Mouse (Mus musculus): Measurements from ENCODE around the gene Slc25a20.
A peak's percentile ranks its signal among the peaks of the same experiment; 100 is the strongest.

Slc25a20 gene

DNA sequence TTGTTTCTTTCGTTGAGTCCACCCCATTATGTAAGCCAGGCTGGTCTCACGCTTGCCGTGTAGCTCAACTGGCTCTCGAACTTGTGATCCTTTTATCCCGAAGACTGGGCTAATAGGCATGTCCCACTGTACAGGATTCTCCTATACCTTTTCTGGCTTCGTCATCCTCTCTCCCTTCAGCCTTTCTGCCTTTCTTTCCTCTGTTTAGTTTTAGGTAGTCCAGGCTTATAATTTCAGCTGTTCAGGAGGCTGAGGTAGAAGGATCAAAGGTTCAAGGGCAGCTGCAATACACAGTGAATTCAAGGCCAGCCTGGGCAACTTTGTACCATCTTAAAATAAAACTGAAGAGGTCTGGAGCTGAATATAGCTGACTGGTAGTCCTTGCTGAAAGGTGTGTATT is 25.3 kb downstream of the Slc25a20 start:
- no peak for DNase-seq (ENCODE audit: low spot score in 2 of 2)

DNA sequence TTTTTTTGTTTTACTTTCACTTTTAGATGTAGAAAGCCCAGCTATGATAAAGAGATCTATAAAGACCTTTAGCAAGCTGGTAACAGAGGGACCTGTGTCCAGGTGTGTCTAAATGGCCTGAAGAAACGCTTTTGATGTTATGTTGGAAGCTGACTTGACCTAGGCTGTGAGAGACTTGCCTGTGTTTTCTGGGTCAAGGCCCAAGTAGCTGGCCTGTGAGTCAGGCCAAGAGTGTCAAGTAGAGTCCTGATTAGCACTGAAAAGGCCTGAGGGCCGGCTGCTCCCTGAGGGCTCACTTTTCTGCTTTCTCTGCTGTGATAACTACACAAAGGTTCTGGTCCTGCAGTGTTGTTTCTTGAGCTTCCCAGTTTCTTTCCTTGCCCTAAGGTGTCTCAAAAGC is 25.8 kb downstream of the Slc25a20 start:
- DNase-seq (ENCODE audit: low spot score in 2 of 2), result no peak

DNA sequence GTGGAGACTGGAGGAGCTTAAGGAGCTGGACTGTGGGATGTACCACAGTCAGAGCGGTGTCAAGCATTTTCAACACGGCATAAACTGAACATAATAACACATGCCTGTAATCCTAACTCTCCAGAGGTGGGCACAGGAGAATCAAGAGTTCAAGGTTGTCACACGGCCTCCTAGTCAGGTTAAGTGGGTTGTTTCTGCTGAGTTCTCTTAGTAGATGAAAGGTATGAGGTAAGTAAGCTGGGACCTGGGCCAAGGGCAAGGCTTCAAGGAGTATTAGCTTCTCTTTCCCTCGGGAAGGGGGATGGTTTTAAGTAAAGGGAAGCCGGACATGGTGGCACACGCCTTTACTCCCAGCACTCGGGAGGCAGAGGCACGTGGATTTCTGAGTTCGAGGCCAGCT is 26.6 kb downstream of the Slc25a20 start:
- no peak for DNase-seq (ENCODE audit: low spot score in 2 of 2)

DNA sequence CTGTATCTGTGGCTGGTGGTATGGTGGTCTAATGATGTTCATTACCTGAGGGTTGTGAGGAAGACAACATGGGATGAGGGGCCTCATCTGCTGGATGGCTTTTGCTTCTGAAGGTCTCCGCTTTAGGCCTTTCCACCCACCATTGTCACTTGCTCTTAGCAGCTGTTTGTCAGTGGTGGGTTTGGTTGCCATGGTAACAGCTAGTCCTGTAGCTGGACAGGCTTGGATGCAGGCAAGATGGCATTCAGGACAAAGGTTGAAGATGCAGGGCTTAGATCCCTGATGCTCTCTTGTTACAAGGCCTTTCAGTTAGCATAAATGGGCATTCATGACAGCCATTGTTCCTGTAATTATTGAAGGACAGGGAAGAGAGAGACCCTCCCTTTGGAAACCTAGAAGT is 27.2 kb downstream of the Slc25a20 start, which contains the start of gene Prkar2a:
Gene Prkar2a (plus strand): TSS at position 209 of the 400 bp plus-strand sequence.
- no peak for DNase-seq (ENCODE audit: low spot score in 2 of 2)

DNA sequence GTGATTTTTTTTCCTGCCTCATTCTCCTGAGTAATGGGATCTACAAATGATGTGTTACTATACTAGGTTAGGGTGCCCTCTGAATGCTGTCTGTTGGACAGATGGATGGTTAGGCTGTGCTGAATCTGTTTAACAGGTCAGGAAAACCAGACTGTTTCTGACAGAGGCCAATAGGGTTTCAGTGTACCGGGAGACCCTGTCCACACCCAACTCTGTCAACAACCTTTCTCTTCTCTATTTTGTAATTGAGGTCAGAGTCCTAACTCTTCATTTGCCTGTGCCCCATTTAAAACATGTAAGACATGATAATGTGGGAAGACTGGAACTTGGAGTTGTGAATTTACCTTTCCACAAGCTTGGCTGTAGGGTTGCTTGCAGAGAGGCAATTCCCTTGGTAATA is 28.1 kb downstream of the Slc25a20 start:
- DNase-seq (ENCODE audit: low spot score in 2 of 2), result no peak

DNA sequence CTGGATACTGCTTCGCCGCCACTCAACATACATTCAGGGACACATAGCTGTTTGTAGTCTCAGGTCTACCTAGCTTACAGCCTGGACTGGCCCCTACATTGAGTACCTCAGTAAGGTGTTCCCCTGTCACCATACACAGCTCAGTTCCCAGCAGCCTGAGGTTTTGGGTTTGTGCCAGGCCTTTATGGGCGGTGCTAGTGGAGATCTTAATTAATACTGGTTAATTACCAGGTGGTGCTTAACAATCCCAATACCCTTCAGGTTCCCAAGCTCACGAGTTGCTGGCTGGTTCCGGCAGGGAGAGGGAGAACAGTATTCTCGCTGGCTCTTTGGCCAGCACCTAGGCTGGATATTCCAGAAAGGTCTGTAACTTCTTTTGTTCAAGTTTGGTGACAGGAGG is 29.0 kb downstream of the Slc25a20 start:
- no peak for DNase-seq (ENCODE audit: low spot score in 2 of 2)

DNA sequence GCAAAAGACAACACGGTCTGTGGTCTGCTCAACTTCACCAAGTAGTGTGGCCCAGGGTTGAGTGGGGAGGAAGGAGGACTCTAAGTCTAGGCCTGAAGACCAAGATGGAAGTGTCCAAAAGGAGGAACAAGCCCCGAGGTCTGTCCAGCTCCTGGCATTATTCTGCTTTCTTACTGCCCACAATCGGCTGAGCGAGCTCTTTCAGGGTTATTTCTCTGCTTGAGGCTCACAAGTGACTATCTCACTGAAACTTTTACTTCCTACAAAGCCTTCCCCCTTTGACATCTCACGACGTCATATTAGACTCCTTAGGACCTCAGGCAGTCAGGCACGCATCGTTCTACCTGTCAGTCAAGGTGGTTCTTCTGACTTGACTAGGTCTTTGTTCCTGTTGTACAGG is 29.5 kb downstream of the Slc25a20 start:
- DNase-seq (ENCODE audit: low spot score in 2 of 2), result no peak

DNA sequence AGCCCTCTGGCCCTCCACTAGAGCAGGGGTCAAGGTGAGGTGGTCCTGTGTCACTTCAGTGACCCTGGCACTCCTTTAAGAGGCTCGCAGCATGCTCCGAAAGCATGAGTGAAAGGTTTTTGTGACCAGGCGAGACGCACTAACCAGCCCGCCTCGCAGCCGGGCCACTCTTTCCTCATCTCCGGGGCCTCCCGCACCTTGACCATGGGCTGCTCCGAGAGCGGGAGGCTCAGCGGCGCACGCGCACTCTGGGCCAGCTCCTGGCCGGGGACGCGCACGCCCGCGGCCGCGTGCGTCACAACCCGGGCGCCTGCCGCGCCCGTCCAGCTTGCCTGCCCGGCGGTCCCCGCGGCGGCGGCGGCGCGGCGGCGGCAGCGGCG is 29.9 kb downstream of the Slc25a20 start:
- peak; percentile 82 to 88 for DNase-seq (ENCODE audit: low spot score in 2 of 2)

DNA sequence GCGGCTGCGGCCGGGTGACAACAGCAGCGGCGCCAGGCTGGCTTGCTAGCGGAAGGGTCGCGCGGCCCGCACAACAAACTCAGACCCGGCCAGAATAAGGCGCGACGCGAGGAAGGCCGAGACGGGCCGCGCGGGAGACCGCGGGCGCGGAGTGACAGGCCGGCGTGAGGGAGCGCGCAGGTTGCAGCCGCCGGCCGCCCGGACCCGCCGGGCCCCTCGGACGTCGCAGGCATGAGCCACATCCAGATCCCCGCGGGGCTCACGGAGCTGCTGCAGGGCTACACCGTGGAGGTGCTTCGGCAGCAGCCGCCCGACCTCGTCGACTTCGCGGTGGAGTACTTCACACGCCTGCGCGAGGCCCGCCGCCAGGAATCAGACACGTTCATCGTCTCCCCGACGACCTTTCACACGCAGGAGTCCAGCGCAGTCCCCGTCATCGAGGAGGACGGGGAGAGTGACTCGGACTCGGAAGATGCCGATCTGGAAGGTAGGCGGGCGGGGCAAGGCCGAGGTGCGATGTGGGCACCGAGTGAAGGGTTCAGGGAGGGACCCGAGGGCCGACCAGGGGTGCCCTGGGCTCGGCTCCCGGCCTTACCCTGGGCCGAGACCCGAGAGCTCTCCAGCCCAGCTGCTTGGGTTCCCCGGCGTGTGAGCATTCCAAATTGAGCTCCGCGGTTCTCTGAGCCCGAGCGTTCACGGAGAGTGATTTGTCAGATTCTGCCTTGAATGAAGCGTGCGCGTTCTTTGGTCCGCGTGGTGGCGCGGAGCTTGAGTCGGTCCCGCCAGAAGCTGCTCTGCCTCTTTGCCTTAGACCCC is 30.5 kb downstream of the Slc25a20 start:
- peak; percentile 69 to 77 for DNase-seq (ENCODE audit: low spot score in 2 of 2)

DNA sequence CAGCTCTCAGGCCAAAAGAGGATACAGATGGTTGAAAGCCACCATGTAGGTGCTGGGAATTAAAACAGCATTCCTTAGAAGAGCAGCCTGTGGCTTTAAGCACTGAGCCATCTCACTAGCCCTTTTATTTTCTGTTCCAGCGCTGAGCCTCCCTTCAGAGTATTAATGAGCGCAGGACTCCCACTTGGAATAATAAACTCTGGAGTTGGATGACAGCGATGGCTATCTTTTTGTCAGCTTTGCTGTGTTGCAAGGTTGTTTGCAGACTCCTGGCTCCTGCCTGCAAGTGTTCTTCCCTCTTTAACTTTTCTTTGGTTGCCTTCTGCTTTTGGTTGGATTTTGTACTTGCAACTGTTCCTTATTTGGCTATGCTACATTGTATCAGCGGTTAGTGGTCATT is 32.1 kb downstream of the Slc25a20 start:
- no peak for DNase-seq (ENCODE audit: low spot score in 2 of 2)

DNA sequence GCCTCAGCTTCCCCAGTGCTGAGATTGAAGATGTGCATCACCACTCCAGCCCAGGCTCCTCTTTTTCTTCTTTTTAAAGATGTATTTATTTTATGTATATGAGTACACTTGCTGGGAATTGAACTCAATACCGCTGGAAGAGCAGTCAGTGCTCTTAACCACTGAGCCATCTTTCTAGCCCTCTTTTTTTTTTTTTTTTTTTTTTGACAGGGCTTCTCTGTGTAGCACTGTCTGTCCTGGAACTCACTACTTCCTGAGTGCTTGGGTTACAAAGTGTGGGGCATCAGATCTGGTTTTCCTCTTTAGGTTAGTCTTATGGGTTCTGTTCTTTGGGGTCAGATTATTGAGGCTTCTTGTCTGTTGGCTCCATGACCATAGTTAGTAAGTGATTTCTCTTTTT is 32.6 kb downstream of the Slc25a20 start:
- DNase-seq (ENCODE audit: low spot score in 2 of 2), result no peak

DNA sequence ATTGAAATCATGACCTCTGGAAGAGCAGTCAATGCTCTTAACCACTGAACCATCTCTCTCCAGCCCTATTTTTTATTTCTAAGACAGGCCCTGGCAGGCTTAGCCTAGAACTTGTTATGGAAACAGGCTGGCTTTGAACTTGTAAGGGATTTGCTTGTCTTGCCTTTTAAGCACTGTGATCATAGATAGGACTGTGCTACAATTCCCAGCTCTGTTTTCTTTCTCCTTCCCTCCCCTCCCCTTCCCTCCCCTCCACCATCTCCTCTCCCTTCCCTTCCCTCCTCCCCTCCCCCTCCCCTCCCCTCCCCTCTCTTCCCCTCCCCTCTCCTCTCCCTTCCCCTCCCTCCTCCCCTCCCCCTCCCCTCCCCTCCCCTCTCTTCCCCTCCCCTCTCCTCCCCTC is 40.6 kb downstream of the Slc25a20 start:
- no peak for DNase-seq (ENCODE audit: low spot score in 2 of 2)

DNA sequence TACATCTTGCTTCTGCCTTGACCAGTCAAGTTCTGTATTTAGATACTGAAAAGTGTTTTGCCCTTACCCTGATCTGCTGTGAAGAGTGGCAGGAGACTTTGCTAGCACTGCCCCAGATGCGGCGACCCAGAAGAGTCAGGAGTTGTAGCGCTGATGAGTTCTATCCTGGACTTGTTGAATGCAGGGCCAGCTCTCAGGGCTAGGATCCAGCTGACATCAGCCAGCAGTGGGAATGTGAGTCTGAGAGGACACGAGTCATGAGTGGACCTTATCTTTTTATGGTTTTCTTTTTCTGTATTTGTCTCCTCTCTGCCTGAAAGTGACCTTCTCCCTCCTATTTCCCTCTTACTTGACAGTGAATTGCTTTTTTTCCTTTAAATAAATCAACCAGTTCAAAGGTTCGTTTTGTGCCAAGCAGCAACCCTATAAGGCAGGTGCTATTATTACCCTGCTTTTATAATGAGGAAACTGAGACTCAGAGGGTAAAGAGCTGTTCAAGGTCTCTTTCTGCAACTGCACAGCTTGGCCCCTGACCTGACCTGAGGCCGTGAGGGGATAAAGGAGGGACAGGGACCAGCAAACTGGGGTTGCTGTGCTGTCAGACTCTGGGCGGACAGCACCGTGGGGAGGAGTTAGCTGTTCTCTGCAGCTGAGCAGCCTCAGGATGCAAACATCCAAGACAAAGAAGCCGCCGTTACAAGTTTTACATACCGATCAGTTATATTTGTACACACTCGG is 41.7 kb downstream of the Slc25a20 start:
- no peak for DNase-seq (ENCODE audit: low spot score in 2 of 2)

DNA sequence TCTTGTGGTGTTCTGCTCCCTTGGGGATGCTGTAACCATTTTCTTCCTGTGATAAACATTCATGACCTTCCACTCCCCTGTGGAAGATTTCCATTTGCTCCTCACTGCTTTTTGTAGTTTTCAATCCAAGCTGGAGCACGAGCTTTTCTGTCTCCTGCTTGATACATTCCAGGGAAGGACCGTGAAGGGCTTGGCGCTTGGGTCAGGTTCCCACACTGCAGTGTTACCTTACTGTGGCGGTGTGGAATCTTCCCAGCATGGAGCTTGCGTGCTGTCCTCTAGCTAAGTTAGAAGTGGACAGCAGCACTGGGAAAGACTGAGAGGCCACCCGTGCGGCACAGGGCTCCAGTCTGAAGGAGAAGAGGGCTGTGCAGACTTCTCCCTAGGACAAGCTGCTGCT is 42.7 kb downstream of the Slc25a20 start:
- no peak for DNase-seq (ENCODE audit: low spot score in 2 of 2)

DNA sequence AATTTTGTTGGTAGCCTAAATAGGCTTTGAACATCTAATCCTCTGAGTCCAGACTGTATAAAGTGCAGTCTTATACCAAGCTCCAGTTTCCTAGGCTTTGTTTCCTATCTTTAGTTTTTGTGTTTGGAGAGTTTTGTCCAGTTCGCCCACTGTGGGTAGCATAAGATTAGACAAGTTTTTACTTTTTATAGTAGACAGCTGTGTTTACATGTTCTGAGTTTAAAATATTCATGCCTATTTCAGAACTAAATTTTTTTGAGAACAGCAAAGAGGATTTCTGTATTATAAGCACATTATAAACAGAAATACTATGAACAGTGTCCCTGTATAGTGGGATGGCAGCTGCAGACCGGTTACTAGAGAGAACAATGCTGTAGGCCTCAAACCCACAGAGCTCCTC is 45.3 kb downstream of the Slc25a20 start:
- DNase-seq (ENCODE audit: low spot score in 2 of 2), result no peak

DNA sequence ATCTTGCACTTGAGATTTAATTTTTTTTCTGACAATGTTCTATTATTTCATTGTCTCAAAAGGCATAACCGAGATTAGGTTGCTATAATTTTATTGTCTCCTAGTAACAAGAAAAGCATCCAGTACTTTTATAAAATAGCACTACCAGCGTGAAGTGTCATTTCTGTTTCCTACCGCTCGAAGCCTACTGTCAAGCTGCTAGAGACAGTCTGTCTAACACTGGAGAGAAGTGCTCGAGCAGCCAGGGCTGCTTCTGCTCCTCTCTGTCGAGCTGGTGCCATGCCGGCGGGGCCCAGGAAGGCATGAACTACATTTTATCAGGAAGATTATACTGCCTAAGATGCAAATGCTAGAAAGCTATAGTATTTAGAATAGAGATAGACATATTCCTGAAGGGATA is 46.9 kb downstream of the Slc25a20 start:
- DNase-seq (ENCODE audit: low spot score in 2 of 2), result no peak

DNA sequence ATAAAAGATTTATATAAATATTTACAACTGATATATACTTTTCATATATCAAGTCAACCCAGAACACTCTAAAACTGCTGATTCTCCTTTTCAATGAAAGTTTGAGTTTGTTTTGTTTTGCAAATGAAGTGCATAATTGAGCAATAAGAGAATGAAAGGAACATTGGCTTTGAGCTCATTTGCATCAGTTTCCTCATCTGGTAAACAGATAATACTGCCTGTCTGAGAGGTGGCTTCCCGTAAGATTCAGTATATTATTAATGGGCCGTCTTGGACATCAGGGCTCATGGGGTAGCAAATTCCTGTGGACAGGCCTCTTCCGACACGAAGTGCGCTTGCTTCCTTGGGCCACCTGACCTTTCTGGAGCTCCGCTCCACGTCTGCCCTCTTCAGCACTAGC is 48.9 kb downstream of the Slc25a20 start:
- no peak for DNase-seq (ENCODE audit: low spot score in 2 of 2)

DNA sequence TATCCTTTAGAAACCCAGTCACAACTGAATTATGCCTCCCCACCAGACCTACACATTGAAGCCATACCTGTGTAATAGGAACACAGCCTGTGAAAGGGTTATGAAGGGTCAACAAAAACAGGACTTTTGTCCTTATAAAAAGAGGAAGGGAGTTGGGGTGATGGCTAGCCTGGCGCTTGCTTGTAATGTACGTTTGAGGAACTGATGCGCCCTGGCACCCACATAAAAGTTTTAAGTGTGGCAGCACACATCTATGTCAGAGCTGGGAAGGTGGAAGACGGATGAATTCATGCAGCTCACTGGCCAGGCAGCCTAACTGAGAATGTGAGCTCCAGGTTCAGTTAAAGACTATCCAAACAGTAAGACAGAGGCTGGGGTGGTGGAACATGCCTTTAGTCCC is 54.3 kb downstream of the Slc25a20 start:
- no peak for DNase-seq (ENCODE audit: low spot score in 2 of 2)

DNA sequence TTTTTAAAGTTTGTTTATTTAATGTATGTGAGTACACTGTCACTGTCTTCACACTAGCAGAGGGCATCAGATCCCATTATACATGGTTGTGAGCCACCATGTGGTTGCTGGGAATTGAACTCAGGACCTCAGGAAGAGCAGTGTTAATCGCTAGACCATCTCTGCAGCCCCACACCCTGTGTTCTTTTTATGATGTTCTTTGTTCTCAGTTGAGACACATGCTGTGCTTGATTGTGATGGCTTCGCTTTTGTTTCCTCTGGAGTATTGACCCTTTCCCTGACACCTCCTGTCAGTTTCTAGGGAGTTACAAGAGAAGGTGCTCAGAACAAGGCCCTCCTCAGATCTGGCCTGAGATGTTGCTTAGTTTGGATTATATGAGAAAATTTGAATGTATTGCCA is 61.9 kb downstream of the Slc25a20 start:
- DNase-seq (ENCODE audit: low spot score in 2 of 2), result no peak

DNA sequence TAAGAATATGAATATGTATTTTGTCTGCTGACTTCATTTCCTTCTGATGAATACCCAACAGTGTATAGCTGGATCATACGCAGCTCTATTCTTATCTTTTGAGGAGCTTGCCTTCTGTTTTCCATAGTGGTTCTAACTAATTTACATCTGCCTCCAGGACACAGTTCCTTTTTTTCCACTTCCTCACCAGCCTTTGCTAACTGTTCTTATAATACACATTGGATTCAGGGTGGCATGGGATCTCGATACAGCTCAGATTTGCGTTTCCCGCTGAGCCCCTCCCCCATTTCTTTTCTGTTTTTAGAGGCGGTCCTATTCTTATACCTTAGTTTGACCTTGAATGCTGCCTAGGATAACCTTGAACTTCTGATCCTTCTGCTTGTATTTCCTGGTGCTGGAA is 64.2 kb downstream of the Slc25a20 start:
- no peak for DNase-seq (ENCODE audit: low spot score in 2 of 2)

DNA sequence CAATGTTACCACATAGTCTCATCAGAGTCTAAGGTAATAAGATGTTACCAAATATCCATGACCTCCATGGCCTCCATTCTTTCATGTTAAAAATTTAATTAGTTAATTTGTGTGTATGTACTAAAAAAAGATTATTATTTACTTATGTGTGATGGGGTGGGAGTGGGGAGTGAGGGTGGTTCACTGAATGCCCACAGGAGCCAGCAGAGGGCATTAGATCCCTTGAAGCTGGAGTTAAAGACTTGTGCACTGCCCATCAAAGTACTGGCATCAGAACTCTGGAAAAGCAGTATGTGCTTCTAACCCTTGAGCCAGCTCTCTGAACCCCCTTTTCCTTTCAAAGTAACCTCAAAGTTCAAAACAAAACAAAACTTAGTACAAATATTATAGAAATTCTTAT is 67.2 kb downstream of the Slc25a20 start:
- DNase-seq (ENCODE audit: low spot score in 2 of 2), result no peak

DNA sequence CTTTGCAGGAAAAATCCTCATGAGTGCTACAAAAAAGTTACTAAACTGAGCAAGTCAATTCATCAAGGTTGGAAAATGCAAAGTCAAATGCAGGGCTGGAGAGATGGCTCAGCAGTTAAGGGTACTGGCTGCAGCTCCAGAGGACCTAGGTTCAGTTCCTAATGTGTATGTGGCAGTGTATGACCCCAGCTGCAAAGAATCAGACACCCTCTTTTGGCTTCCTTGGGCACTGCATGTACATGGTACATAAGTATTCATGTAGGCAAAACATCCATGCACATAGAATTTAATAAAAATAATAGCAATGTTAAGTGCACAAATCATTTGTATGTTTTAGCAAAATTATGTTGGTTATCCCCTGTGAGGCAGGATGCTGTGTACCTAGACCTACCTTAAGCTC is 70.6 kb downstream of the Slc25a20 start:
- DNase-seq (ENCODE audit: low spot score in 2 of 2), result no peak

All from right cerebral cortex, adult 2 months (tissue).